Mouse (Mus musculus) embryonic facial prominence, embryonic 11.5 days (tissue): ENCODE results near the gene Lsm14a. TPM values are rescaled to one million over a fixed set of nuclear protein-coding genes. Genes with fewer than 3 reads are reported as not detected.
A peak's percentile ranks its signal among the peaks of the same experiment; 100 is the strongest.

Experiments
- ATAC-seq: fragments of 200-750 bp; cut with Nextera tagmentation; replicated peaks from 2 replicates; pipeline ENCODE4 v1.8.0; 2017; ENCODE audit warnings: low read depth; ENCODE audit not compliant: insufficient number of reproducible peaks, low FRiP score, low TSS enrichment
- DNase-seq: peaks from one replicate; pipeline ENCODE4 v3.0.0-alpha.2; 2015; ENCODE audit warnings: low spot score
- H3K27ac ChIP-seq: fragments of 300-500 bp; sonication (generic); replicated peaks from 2 replicates; pipeline ENCODE4 v1.5.1; 2014; ENCODE audit warnings: mild to moderate bottlenecking, low read depth, low read length, control low read depth
- H3K27me3 ChIP-seq: fragments of 300-500 bp; sonication (generic); 2 replicates; pipeline ENCODE4 v1.6.1; 2014; ENCODE audit warnings: mild to moderate bottlenecking, low read length, moderate library complexity, mixed read lengths; ENCODE audit not compliant: control insufficient read depth, insufficient read depth
- H3K36me3 ChIP-seq: fragments of 300-500 bp; sonication (generic); replicated peaks from 2 replicates; pipeline ENCODE4 v1.6.1; 2014; ENCODE audit warnings: low read depth, mild to moderate bottlenecking, low read length, moderate library complexity, mixed read lengths; ENCODE audit not compliant: control insufficient read depth, insufficient read depth
- H3K4me1 ChIP-seq: fragments of 300-500 bp; sonication (generic); 2 replicates; pipeline ENCODE4 v1.6.1; 2014; ENCODE audit warnings: low read length, mixed read lengths; ENCODE audit not compliant: control insufficient read depth, insufficient read depth
- H3K4me2 ChIP-seq: fragments of 300-500 bp; sonication (generic); 2 replicates; pipeline ENCODE4 v1.6.1; 2014; ENCODE audit warnings: low read depth, mild to moderate bottlenecking, control low read depth, low read length, moderate library complexity
- H3K4me3 ChIP-seq: fragments of 300-500 bp; sonication (generic); 2 replicates; pipeline ENCODE4 v1.5.1; 2014; ENCODE audit warnings: low read depth, low read length, control low read depth
- H3K9ac ChIP-seq: fragments of 300-500 bp; sonication (generic); replicated peaks from 2 replicates; pipeline ENCODE4 v1.6.1; 2014; ENCODE audit warnings: mild to moderate bottlenecking, control low read depth, low read length
- H3K9me3 ChIP-seq: fragments of 300-500 bp; sonication (generic); replicated peaks from 2 replicates; pipeline ENCODE4 v1.6.1; 2016; ENCODE audit warnings: mild to moderate bottlenecking, low read length, inconsistent platforms, mixed read lengths; ENCODE audit not compliant: control insufficient read depth
- WGBS: fragments of 180-500 bp; shearing (Covaris S2); extraction: QIAGEN DNeasy Blood & Tissue Kit; methylation state at CpG from one replicate; pipeline ENCODE4 v1.1.7; 2014; 5-methylcytosine and 5-hydroxymethylcytosine counted together
- polyA plus RNA-seq: library from polyadenylated mRNA; unstranded; fragments of >200 nt; fragmentation: Nextera tagmentation; extraction: Ambion mirVana; gene quantifications from 2 replicates; pipeline ENCODE4 v1.2.1, GENCODE M21; 2014

Lsm14a gene
- polyA plus RNA-seq, 1 experiment from 2014 or later: 78.7 TPM

DNA sequence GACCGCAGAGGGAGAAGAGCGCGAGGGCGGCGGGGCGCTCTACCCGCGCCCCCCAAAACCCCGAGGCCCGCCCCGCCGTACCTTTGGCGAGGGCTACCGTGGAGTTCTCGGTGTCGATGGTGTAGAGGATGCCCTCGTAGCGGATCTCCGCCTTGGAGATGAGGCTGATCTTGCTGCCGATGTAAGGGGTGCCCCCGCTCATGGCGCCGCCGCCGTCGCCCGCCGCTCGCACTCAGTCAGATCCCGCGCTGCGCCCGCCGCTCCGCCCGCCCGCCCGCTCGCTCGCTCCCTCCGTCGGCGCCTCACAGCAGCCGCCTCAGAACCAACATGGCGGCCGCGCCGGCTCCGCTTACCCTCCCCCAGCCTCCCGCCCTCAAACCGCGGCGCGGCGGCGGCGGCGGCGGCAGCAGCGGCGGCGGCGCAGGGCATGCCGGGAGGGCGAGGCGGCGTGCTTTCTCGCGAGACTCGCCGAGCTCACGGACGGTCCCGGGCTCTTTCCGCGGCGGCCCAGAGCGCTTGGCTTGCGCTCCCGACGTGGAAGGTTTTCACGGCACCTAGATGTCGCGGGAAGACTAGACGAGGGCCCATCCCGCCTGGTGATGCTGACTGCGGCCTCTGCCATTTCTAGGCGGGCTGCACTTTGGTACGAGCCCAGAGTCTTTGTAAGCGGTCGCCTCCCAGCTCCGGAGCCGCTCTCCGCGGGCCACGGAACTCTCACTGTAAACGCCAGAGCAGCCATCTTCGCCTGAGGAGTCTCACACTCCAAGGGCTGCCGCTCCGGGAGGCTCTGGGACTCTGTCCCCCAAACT, 3.6 kb downstream of the Lsm14a start:
- peak overlapping the region; percentile 98 for H3K27ac ChIP-seq
- DNase-seq (peak; percentile 93), ATAC-seq (peak; percentile 92)
- peak overlapping the region; percentile 96 for H3K4me3 ChIP-seq
- H3K4me2 ChIP-seq: peak overlapping the region; percentile 72
- H3K9ac ChIP-seq: peak overlapping the region; percentile 99
- under 1% methylated on average over 77 of the region's 100 CpGs for WGBS
- no peaks in the 10 kb centered on the region for H3K9me3 ChIP-seq
- H3K4me1 ChIP-seq: peaks cover 8% of the 10 kb centered on the region
- H3K36me3 ChIP-seq: no peaks in the 10 kb centered on the region
- no peaks in the 10 kb centered on the region for H3K27me3 ChIP-seq

GRCm38 (mm10) chr7:34388445-34389276, 4.5 kb downstream of the Lsm14a start:
- Histone ChIP-seq H3K4me2 (peak overlapping the region; percentile 64), H3K4me1 (peaks cover 8% of the 10 kb centered on the region), H3K9me3 (no peaks in the 10 kb centered on the region), H3K4me3 (peak overlapping the region; percentile 96), H3K27ac (peak overlapping the region; percentile 98), H3K27me3 (no peaks in the 10 kb centered on the region), H3K9ac (peak overlapping the region; percentile 99), H3K36me3 (no peaks in the 10 kb centered on the region)
- WGBS: under 1% methylated on average over 61 of the region's 64 CpGs
- ATAC-seq (0 out of 2 replicates have a peak, but pooled peaks have one; percentile 5), DNase-seq (peak; percentile 65)

- H3K4me3 ChIP-seq: peak overlapping the region; percentile 96
- WGBS: 3% methylated on average over 5 of the region's 5 CpGs
- H3K27ac ChIP-seq: no peak overlapping the region
- peaks cover 8% of the 10 kb centered on the region for H3K4me1 ChIP-seq
- H3K9me3 ChIP-seq: no peaks in the 10 kb centered on the region
- peak; percentile 12 for DNase-seq
- H3K36me3 ChIP-seq: no peaks in the 10 kb centered on the region
- peak overlapping the region; percentile 64 for H3K4me2 ChIP-seq
- H3K9ac ChIP-seq: peak overlapping the region; percentile 99
- no peak for ATAC-seq
- no peaks in the 10 kb centered on the region for H3K27me3 ChIP-seq
These were observed 5.2 kb downstream of the Lsm14a start for GRCm38 (mm10) chr7:34387784-34388444.

DNA sequence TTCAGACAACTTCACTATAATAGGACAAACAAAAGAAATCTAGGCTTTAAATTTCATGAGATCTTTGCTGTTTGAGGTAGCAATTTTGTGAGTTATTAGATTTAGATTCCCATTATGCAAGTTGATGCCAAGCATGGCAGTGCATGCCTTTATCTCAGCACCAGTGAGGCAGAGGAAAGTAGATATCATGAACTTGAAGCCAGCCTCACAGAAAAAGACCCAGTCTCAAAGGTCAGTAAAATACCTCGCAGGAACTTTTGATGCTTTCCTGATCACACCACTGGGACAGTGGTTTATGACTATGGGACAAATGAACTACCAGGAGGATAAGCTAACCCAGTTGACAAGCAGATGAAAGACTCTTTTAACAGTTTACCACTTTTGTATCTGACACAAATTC, 10.3 kb downstream of the Lsm14a start:
- no peak overlapping the region for H3K4me3 ChIP-seq
- no peak overlapping the region for H3K27ac ChIP-seq
- no peaks in the 10 kb centered on the region for H3K9me3 ChIP-seq
- no peak overlapping the region for H3K9ac ChIP-seq
- H3K27me3 ChIP-seq: no peaks in the 10 kb centered on the region
- DNase-seq (no peak), ATAC-seq (no peak)
- no peak overlapping the region for H3K4me2 ChIP-seq
- WGBS: 80% methylated on average over 1 of the region's 1 CpGs
- H3K4me1 ChIP-seq: peaks cover 3% of the 10 kb centered on the region
- no peaks in the 10 kb centered on the region for H3K36me3 ChIP-seq

DNA sequence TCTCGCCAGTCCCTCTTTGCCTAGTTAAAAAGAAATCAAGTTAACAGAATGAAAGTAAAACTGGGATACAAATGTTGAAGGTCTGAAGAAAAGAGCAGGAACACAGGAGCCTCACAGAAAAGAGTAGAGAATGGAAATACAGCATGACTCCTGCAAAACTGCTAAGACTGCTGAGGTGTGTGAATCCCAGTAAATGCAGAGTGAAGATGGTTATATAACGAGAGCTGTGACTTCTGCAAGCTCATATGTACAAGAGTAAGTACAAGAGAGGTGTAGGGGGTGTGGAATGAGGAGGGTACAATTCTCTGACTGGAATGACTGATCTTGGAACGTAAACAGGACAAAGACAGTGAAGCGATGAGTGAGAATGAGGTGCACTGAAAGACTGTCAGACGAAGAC, 11.4 kb downstream of the Lsm14a start:
- no peak overlapping the region for H3K4me3 ChIP-seq
- no peak for ATAC-seq
- H3K4me1 ChIP-seq: no peaks in the 10 kb centered on the region
- DNase-seq: no peak
- no peaks in the 10 kb centered on the region for H3K27me3 ChIP-seq
- H3K9me3 ChIP-seq: no peaks in the 10 kb centered on the region
- H3K4me2 ChIP-seq: no peak overlapping the region
- H3K36me3 ChIP-seq: no peaks in the 10 kb centered on the region
- H3K27ac ChIP-seq: no peak overlapping the region
- 83% methylated on average over 5 of the region's 5 CpGs for WGBS
- no peak overlapping the region for H3K9ac ChIP-seq

DNA sequence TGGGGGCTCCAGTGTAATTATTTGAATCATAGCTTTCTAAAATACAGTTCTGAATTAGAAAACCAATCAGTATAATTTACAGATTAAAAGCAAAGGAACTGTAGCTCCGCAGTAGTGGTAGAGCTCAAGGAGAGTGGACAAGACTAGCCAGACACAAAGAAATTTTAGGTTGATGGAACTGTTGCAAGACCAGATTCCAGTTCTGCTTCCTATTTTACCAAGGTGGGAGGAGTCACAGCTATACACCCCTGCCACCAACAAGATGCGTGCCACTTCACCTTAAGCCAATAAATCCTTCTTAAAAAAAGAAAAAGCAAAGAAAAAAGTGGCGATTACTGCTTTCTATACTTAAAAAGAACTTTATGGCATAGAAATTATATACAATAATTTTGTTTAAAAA, 12.8 kb downstream of the Lsm14a start:
- Histone ChIP-seq H3K36me3 (no peaks in the 10 kb centered on the region), H3K9ac (no peak overlapping the region), H3K4me2 (no peak overlapping the region), H3K9me3 (no peaks in the 10 kb centered on the region), H3K4me1 (no peaks in the 10 kb centered on the region), H3K27ac (no peak overlapping the region), H3K4me3 (no peak overlapping the region), H3K27me3 (no peaks in the 10 kb centered on the region)
- WGBS: 94% methylated on average over 3 of the region's 3 CpGs
- DNase-seq (no peak), ATAC-seq (no peak)

GRCm38 (mm10) chr7:34373906-34374305, 19.2 kb downstream of the Lsm14a start:
- H3K36me3 ChIP-seq: peaks cover 9% of the 10 kb centered on the region
- no peak overlapping the region for H3K4me3 ChIP-seq
- H3K4me1 ChIP-seq: 0 out of 2 replicates have a peak, but pooled peaks cover 2% of the 10 kb centered on the region
- peak overlapping the region; percentile 10; the same call in 1 of the 2 replicates for H3K4me2 ChIP-seq
- DNase-seq (peak; percentile 12), ATAC-seq (no peak)
- H3K27ac ChIP-seq: no peak overlapping the region
- 38% methylated on average over 1 of the region's 1 CpGs for WGBS
- no peak overlapping the region for H3K9ac ChIP-seq
- H3K27me3 ChIP-seq: no peaks in the 10 kb centered on the region
- H3K9me3 ChIP-seq: no peaks in the 10 kb centered on the region
